Mouse (Mus musculus) brain, embryonic 14.5 days (tissue): ENCODE measurements at regions not wholly inside any gene's neighbourhood (a gene's known extent, or its start where the extent isn't known, plus 50 kb on each side); places are given as distances from the start of the nearest gene placed in this dataset.

Experiments used
- CTCF ChIP-seq: fragments of 200-500 bp; IDR thresholded peaks from 2 replicates; pipeline ENCODE4 v1.5.1; 2012; ENCODE audit warnings: inconsistent platforms, mild to moderate bottlenecking, moderate library complexity, borderline replicate concordance; ENCODE audit not compliant: insufficient read depth, insufficient read length; ENCODE audit errors: extremely low read depth
- POLR2A ChIP-seq: fragments of 200-500 bp; IDR thresholded peaks from 2 replicates; pipeline ENCODE4 v1.6.1; 2012; ENCODE audit warnings: mild to moderate bottlenecking, inconsistent platforms, borderline replicate concordance; ENCODE audit not compliant: poor library complexity, insufficient read depth, insufficient read length, severe bottlenecking; ENCODE audit errors: extremely low read depth

DNA sequence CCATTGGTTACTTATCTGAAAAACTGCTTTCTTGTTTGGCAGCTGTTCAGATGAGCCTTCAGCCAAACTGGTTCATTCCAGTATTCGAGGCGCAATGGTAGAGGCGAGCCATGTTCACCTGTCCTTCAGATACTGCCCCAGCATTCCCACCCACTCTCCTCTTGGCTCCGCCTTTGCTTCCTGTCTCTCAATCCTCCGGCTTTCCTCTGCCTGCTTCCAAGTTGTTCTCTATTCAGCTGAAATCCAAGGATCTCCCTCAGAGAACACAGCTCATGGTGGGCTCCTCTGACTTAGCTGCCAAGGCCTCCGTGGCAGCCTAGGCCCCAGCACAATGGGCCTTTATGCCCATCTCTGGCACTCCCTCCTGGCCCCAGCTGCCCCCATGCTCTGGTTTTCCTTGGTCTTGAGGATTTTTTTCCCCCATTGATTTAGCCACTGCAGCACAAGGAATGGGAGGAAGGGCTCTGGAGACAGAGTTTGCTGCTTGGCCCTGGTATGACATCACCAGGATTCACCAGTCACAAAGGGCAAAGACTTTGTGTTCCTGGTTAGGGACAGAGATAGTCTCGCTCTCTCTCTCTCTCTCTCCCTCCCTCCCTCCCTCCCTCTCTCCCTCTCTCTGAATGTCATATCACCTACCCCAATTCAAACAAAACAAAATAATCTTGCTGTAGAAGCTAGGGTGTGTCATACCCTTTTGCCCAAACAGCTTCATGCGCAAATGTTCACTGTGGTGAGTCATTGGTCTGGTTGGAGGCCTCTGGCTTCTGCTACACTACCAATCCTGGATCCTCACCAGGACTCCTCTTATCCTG, 91.6 kb downstream of the Xrcc2 start:
- TF ChIP-seq POLR2A (no peak), CTCF (no peak)
